Mouse (Mus musculus): ENCODE measurements around the gene Med13l. TPM values are rescaled to one million over a fixed set of nuclear protein-coding genes. Genes with fewer than 3 reads are reported as not detected.
A peak's percentile ranks its signal among the peaks of the same experiment; 100 is the strongest.

The Med13l gene
- total RNA-seq, 2 experiments from 2014 or later: 21.5 to 25.6 TPM

GRCm38 (mm10) chr5:118722456-118722855 lies 162.0 kb downstream of the Med13l start:
- ATAC-seq (ENCODE audit: poor library complexity, severe bottlenecking): no peak

DNA sequence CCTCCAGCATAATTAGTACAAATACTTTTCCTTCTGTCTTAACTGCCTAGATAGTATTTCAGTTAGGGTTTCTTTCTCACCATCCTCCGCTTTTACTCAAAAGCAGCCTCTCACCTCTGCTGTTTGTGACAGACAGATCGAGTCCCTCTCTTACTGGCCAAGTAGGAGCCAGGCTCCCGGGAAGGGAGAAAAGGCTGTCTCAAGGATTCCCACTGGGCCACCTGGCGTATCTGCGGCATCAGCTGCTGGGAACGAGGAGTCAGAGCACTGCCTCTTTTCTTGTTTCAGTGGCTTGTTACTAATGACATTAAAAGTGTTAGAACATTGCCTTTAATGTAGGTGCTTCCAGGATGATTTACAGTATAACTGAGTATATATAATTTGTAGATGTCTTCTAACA lies 164.9 kb downstream of the Med13l start:
- ATAC-seq (ENCODE audit: poor library complexity, severe bottlenecking): no peak

- ATAC-seq (ENCODE audit: poor library complexity, severe bottlenecking): no peak
These were observed 165.5 kb downstream of the Med13l start for GRCm38 (mm10) chr5:118725886-118726505.

GRCm38 (mm10) chr5:118727336-118727735 lies 166.9 kb downstream of the Med13l start:
- ATAC-seq (ENCODE audit: poor library complexity, severe bottlenecking): no peak

DNA sequence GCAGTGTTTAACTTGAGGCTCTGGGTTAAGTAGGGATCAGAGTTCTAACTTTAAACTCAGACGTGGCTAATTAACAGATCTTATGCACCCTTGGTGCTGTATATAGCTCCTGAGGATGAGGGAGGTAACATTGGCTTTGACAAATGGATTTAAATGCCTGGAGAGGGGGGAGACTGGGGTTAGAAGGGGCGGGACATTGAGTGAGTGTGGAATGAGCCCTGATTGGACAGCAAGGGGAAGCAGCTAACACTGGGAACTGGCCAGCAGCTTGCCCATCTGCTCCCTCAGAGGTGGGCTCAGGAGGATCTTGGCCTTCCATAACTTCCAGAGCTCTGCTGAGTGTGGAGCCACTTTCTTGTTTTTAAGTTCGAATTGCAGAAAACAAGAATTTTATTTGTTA lies 171.7 kb downstream of the Med13l start:
- ATAC-seq (ENCODE audit: poor library complexity, severe bottlenecking): no peak

GRCm38 (mm10) chr5:118732651-118733050 lies 172.2 kb downstream of the Med13l start:
- no peak for ATAC-seq (ENCODE audit: poor library complexity, severe bottlenecking)

- no peak for ATAC-seq (ENCODE audit: poor library complexity, severe bottlenecking)
These were observed 173.1 kb downstream of the Med13l start for GRCm38 (mm10) chr5:118733566-118733965.

GRCm38 (mm10) chr5:118734455-118734854 lies 174.0 kb downstream of the Med13l start:
- no peak for ATAC-seq (ENCODE audit: poor library complexity, severe bottlenecking)

DNA sequence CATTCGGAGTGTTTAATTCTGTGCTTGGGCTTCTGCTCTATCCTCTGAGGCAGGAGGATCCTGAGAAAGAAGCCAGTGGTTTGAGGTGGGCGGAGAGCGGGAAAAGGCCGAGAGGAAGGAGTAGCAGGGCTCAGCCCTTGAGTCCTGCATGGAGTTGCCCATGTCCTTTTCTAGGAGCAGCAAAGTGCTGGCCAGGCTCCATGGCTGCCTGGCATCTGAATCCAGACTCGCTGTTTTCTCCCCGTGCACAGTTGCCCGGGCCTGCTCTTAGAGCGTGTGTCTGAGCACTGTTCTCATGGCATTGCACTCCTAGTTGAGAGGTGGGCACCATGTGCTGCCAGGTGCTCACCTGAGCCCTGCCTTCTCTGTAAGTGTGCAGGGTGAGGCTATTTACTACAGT lies 175.3 kb downstream of the Med13l start:
- ATAC-seq (ENCODE audit: poor library complexity, severe bottlenecking): no peak

DNA sequence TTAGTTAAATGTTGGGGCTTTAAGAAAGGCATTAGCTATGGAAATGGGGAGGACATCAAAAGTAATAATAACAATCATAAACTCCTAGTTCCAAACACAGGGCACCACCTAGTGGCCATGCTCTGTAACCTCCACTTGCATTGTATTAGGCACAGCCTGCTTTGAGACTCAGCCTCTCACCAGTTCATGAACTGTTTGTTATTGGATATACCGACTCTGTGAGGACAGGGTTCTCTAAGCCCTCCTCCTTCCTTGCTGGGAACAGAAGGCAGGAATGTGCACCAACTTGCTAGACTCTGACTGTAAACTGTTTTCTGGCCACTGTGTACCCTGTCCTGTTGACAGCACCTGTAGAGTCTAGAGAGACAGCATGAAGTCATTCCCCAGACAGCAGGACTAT lies 177.1 kb downstream of the Med13l start:
- peak; percentile 66; the same call in 1 of the 2 replicates for ATAC-seq (ENCODE audit: poor library complexity, severe bottlenecking)

DNA sequence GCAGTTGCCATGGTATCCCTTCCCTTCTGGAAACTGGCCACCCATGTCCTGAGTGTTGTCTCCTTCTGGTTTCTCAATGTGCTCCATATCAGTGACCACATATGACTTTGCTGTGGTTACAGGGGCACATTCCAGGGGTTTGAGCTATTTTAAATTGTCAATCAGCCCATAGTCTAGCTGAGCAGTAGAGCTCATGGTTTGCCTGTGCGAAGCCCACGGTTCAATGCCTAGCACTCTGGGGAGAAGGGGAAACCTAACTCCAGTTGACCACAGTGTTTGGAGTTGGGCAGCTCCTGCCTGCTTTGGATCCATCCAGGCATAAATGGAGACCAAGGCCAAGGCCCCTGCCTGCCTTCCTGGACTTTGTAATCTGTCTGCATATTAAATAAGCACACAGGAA lies 182.6 kb downstream of the Med13l start:
- no peak for ATAC-seq (ENCODE audit: poor library complexity, severe bottlenecking)

GRCm38 (mm10) chr5:118747026-118747425 lies 186.5 kb downstream of the Med13l start:
- no peak for ATAC-seq (ENCODE audit: poor library complexity, severe bottlenecking)

DNA sequence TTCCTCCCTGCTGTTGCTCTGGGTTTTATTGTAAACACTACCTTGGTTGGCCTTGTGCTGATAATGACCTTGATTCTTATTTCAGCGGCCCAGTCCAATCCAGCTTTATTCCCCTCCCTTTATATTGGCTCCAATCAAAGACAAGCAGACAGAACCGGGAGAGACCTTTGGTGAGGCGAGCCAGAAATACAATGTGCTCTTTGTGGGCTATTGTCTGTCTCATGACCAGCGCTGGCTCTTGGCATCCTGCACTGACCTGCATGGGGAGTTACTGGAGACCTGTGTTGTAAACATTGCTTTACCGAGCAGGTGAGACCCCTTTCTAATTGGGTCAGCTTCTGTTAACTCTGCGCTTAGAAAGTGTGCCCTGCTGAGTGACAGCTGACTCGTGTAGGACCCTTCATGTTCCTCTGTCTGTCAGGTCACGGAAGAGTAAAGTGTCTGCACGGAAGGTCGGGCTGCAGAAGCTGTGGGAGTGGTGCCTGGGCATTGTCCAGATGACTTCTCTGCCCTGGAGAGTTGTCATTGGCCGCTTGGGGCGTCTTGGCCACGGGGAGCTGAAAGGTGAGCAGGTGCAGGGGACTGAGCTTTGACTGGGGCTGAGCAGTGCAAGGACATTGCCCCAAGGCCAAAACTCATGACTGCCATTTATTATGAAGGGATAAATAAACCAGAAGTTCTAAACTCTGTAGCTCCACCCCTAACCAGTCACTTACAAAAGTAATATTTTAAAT lies 191.1 kb downstream of the Med13l start:
- no peak for ATAC-seq (ENCODE audit: poor library complexity, severe bottlenecking)

GRCm38 (mm10) chr5:118752868-118753267 lies 192.4 kb downstream of the Med13l start:
- no peak for ATAC-seq (ENCODE audit: poor library complexity, severe bottlenecking)

GRCm38 (mm10) chr5:118753471-118754044 lies 193.1 kb downstream of the Med13l start:
- ATAC-seq (ENCODE audit: poor library complexity, severe bottlenecking): no peak

DNA sequence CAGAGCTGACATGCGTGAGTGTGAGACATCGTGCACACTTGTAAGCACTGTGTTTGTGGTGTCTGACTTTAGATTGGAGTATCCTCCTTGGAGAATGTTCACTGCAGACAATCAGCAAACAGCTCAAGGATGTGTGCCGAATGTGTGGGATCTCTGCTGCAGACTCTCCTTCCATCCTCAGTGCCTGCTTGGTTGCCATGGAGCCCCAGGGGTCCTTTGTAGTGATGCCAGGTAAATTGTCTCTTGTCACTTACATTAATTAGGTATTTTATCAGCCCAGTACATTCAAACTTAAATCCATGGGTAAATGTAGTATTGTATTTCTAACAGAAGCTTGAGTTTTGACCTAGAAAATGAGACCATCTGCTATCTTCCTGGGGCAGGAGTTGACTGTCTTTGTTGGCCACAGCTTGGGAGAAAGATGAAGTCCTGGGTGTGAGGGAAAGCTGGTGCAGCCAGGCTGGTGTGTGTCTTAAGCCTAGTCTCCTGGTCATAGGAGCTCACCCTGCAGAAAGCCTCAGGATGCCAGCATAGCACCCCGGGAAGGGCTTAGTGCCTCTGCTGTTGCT lies 193.8 kb downstream of the Med13l start:
- no peak for ATAC-seq (ENCODE audit: poor library complexity, severe bottlenecking)

DNA sequence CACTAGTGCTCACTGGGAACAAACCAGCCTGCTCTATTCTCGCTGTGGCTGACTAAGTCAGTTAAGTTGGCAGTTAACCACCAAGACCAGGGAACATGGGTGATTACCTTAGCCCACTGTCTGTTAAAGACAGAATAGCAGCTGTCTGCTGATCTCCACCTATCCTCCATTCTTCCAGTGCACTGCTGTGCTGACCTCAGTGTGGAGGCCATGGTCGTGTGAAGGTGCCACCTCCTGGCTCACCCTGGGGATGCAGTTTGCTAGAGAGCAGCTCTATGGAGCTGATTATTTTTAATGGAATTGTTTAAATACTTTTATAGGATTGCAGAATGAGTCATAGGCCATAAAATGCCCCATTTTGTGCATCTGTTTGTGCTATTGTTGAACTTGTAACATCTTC lies 195.6 kb downstream of the Med13l start:
- no peak for ATAC-seq (ENCODE audit: poor library complexity, severe bottlenecking)

DNA sequence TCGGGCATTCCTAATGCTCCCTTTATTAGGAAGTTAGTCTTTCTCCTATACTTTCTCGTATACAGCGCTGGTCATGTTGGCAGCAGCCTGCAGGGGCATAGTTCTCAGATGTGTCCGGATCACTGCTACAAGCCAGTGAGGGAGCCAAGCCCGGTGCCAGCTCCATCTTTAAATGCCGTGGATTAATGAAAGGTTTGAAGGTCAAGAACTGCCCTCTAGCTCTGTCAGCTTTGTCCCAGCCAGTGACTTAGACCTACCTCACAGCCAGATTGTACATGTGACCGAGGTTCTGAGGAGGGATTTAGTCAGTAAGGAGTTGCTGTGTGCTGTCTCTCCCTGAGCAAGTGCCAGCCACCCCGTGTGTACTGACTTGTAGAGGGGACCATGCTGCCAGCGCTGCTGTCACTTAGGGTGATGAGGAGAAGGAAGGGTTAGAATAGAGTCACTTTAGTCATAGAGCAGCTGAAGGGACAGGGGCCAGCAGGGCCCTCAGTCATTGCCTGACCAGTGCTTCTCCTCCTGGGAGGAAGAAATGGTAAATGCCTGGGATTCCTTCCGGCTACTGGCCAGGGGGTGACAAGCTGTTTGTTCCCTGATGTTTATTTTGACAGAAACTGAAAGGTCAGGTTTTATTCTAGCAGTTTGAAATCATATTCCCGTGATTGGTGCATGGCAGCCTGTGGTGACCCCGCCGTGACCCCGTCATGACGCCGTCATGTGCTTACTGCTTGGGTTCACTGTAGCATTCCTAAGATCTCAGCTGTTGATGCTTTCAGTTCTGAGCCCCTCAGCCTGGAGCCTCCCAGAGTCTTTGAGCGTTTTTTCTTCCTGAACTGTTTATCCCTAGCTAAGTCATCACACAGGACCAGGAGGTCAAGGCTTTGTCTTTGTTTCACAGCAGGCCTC lies 197.2 kb downstream of the Med13l start:
- no peak for ATAC-seq (ENCODE audit: poor library complexity, severe bottlenecking)

DNA sequence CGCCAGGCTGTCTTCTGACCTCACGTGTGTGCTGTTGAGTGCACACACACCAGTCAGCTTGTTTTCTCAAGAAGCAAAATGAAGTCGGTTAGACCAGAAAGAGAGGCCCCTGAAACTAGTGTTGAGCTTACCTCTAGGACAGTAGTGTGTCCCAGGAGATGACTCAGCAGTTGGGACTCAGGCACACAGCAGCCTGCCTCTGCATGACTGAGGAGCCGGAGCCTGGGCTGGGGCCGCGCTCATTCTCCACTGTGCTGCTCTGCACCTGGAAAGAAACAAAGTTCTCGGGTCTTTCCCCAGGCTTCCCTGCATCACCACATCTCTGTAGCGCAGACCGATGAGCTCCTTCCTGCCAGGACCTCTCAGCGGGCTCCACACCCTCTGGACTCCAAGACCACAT lies 200.5 kb downstream of the Med13l start:
- no peak for ATAC-seq (ENCODE audit: poor library complexity, severe bottlenecking)

GRCm38 (mm10) chr5:118762499-118763185 lies 202.2 kb downstream of the Med13l start:
- ATAC-seq (ENCODE audit: poor library complexity, severe bottlenecking): no peak

Measured in megakaryocyte, adult 5-6 weeks (primary cell).